Mouse (Mus musculus): ENCODE measurements around the gene Bdh1.

Bdh1 gene

GRCm38 (mm10) chr16:31495769-31496168 is 73.7 kb downstream of the Bdh1 start:
- Histone ChIP-seq H3K36me3 (ENCODE audit: control insufficient read depth, insufficient read depth, low read length, poor library complexity, severe bottlenecking) (no peaks in the 10 kb centered on the region), H3K27me3 (ENCODE audit: control insufficient read depth, insufficient read depth, low read length, poor library complexity, severe bottlenecking) (no peaks in the 10 kb centered on the region)
- no peak for DNase-seq (ENCODE audit: low read depth, low spot score)

DNA sequence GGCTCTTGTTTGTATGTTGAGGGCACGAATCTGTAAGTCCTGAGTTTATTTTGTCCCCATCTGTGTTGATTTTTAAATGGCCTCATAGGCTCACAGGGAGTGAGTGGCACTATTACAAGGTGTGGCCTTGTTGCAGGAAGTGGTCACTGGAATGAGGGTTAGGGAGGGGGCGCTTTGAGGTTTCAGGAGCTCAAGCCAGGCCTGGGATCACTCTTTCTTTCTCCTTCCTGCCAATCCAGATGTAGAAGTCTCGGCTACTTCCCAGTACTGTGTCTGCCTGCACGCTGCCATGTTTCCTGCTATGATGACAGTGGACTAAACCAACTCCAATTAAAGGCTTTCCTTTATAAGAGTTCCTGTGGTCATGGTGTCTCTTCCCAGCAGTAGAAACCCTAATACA is 76.3 kb downstream of the Bdh1 start:
- no peaks in the 10 kb centered on the region for H3K27me3 ChIP-seq (ENCODE audit: control insufficient read depth, insufficient read depth, low read length, poor library complexity, severe bottlenecking)
- no peak for DNase-seq (ENCODE audit: low read depth, low spot score)

DNA sequence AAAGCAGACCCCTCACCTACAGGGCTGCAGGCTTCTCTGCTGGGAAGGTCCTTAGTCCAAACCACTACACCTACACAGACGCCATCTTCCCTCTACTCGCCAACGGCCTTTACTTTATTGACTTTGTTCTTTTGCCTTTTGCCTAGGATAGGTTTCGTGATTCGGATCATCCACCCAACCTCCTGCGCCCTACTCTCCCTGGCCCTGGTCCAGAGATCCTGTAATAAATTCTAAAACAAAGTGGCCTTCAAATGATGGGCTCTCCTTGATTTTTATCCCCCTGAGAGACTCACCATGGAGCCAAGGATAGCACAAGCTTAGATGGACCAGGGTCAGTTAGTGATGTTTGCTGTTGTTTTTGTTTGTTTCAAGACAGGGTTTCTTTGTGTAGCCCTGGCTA is 76.9 kb downstream of the Bdh1 start:
- no peak for DNase-seq (ENCODE audit: low read depth, low spot score)
- Histone ChIP-seq H3K27me3 (ENCODE audit: control insufficient read depth, insufficient read depth, low read length, poor library complexity, severe bottlenecking) (no peaks in the 10 kb centered on the region), H3K36me3 (ENCODE audit: control insufficient read depth, insufficient read depth, low read length, poor library complexity, severe bottlenecking) (no peaks in the 10 kb centered on the region)

More for the DNA sequence above, 76.3 kb downstream of the Bdh1 start:
- H3K36me3 ChIP-seq (ENCODE audit: control insufficient read depth, insufficient read depth, low read length, poor library complexity, severe bottlenecking): no peaks in the 10 kb centered on the region

GRCm38 (mm10) chr16:31499681-31500310 is 77.7 kb downstream of the Bdh1 start:
- Histone ChIP-seq H3K27me3 (ENCODE audit: control insufficient read depth, insufficient read depth, low read length, poor library complexity, severe bottlenecking) (no peaks in the 10 kb centered on the region), H3K36me3 (ENCODE audit: control insufficient read depth, insufficient read depth, low read length, poor library complexity, severe bottlenecking) (no peaks in the 10 kb centered on the region)
- no peak for DNase-seq (ENCODE audit: low read depth, low spot score)

GRCm38 (mm10) chr16:31500532-31500931 is 78.5 kb downstream of the Bdh1 start:
- H3K27me3 ChIP-seq (ENCODE audit: control insufficient read depth, insufficient read depth, low read length, poor library complexity, severe bottlenecking): no peaks in the 10 kb centered on the region
- H3K36me3 ChIP-seq (ENCODE audit: control insufficient read depth, insufficient read depth, low read length, poor library complexity, severe bottlenecking): no peaks in the 10 kb centered on the region
- no peak for DNase-seq (ENCODE audit: low read depth, low spot score)

DNA sequence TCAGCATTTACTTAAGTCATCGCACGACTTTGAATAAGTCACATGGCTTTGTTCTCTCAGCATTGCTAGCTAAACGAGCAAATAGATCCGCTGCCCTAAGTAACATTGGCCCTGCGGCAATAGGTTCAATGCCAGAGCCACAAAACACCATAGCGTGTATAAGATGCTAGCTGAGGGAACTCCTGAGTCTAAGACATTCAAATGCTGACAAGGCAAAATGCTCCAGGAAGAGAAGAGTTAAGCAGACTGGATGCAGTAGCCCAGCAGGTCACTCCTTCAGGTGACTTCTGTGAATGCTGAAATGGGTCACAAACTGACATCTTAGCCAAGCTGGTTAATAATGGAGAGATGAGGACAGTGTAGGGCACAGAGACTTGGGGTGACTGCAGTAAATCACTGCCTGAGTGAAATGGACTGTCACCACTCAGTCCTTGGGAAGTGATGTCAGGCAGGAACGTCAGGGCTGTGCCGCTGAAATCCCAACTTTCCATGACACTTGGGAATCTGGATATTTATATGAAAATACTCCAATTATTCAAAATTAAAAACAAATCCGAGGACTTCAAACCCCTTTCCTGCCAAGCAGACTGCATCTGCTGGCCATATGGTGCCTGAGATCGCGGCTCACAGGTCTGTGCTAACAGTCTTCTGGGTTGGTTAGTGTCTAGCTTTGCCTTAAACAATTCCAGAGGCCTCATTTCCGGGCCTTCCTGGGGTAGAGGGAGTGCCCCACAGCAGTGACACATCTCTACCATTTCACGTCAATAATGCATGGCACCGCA is 79.1 kb downstream of the Bdh1 start:
- DNase-seq (ENCODE audit: low read depth, low spot score): no peak
- Histone ChIP-seq H3K27me3 (ENCODE audit: control insufficient read depth, insufficient read depth, low read length, poor library complexity, severe bottlenecking) (no peaks in the 10 kb centered on the region), H3K36me3 (ENCODE audit: control insufficient read depth, insufficient read depth, low read length, poor library complexity, severe bottlenecking) (no peaks in the 10 kb centered on the region)

DNA sequence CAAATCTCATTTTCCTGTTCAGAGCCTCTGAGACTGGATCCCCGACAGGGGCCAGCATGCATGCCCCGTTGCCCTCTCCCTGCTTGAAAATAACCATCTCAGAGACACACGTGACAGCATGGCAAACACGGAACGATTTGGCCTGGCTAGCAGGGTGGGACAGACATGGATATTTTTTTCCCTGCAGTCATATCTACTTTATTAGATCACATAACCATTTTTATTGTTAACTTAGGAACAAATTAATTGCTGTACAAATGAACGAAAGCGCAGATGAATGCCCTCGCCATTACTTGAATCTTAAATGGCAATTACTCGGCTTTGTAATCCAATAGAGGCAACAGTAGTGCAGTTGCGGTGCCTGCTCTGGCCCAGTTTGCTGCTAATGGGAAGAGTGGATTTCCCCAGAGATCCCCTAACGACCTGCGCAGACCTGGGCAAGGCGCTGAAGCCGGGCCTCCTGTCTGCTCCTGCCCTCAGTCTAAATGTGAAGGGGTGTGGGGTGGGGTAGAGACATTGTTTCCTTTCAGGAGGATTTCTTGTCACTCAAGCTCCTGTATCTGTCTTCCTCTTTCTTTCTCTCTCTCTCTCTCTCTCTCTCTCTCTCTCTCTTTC is 79.8 kb downstream of the Bdh1 start:
- DNase-seq (ENCODE audit: low read depth, low spot score): no peak
- Histone ChIP-seq H3K27me3 (ENCODE audit: control insufficient read depth, insufficient read depth, low read length, poor library complexity, severe bottlenecking) (no peaks in the 10 kb centered on the region), H3K36me3 (ENCODE audit: control insufficient read depth, insufficient read depth, low read length, poor library complexity, severe bottlenecking) (no peaks in the 10 kb centered on the region)

- DNase-seq (ENCODE audit: low read depth, low spot score): no peak
- Histone ChIP-seq H3K27me3 (ENCODE audit: control insufficient read depth, insufficient read depth, low read length, poor library complexity, severe bottlenecking) (no peaks in the 10 kb centered on the region), H3K36me3 (ENCODE audit: control insufficient read depth, insufficient read depth, low read length, poor library complexity, severe bottlenecking) (no peaks in the 10 kb centered on the region)
These were observed 84.8 kb downstream of the Bdh1 start for GRCm38 (mm10) chr16:31506665-31507456.

DNA sequence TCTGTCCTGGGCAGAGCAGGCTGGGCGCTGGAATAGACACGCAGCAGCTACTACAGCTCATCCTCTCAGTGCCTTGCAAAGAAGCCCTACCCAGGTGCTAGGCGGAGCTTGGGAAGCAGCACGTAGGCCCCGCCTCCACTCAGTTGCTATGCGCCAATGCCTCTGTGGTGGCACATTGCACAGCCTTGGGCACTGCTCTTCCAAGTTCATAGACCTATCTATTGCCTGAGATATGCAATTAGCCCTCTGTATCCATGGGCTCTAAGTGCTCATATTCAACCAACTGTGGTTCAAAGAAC is 85.3 kb downstream of the Bdh1 start:
- no peaks in the 10 kb centered on the region for H3K27me3 ChIP-seq (ENCODE audit: control insufficient read depth, insufficient read depth, low read length, poor library complexity, severe bottlenecking)
- DNase-seq (ENCODE audit: low read depth, low spot score): peak; percentile 51
- H3K36me3 ChIP-seq (ENCODE audit: control insufficient read depth, insufficient read depth, low read length, poor library complexity, severe bottlenecking): no peaks in the 10 kb centered on the region

DNA sequence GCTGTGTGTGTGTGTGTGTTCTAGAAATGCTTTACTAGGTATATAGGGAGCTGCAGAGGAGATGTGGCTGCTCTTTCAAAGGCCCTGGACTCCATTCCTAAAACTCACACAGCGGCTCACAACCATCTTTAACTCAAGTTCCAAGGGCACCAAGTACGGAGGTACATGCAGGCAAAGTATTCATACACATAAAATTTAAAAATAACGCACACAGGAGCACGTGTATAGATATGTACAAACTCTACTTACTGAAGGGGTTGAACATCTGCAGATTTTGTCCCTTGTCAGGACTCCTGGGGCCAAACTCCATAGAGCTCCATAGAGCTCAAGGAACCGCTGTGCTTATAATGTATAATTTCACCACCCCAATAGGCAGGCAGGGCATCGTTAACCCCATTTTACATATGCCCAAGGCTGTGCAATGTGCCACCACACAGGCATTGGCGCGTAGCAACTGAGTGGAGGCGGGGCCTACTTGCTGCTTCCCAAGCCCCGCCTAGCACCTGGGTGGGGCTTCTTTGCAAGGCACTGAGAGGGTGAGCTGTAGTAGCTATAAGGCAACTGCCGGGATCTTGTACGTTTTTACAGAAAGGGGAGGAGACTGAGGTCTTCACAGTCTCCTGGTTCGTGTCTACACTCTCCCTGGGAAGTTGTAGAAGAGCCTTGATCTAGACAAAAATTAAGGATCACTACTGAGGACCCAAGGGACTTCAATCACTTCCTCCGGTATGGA is 85.9 kb downstream of the Bdh1 start:
- Histone ChIP-seq H3K36me3 (ENCODE audit: control insufficient read depth, insufficient read depth, low read length, poor library complexity, severe bottlenecking) (no peaks in the 10 kb centered on the region), H3K27me3 (ENCODE audit: control insufficient read depth, insufficient read depth, low read length, poor library complexity, severe bottlenecking) (no peaks in the 10 kb centered on the region)
- DNase-seq (ENCODE audit: low read depth, low spot score): peak; percentile 71
